Mouse (Mus musculus): Measurements from ENCODE around the gene Acot6. TPM values are rescaled to one million over a fixed set of nuclear protein-coding genes. Genes with fewer than 3 reads are reported as not detected.

The Acot6 gene
- polyA plus RNA-seq, 1 experiment, result not detected

DNA sequence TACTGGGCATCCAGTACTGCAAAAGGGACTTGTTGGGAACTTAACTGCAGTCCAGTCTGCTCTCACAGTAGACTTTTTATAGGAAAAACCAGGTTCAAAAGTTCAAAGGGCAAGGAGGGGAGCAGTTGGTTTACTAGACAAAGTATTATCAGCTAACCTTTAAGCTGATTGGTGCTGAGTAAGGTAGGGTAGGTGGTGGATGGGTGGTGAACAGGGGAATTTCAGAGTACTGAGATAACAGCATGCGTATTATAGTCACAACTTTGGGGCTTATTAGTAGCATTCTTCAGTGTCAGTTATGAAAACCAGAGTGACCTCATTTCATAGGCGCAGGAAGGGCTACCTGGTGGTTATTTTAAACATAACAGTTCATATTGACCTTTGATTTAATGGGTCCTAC is 849 bp upstream of the Acot6 start:
- TF ChIP-seq CTCF (IDR thresholded peaks at IDR 0.05; ENCODE audit: insufficient read depth, low read depth, low read length), result no peak
- no peak for TF ChIP-seq POLR2A (IDR thresholded peaks at IDR 0.05; ENCODE audit: insufficient read depth, low read depth, low read length)
- no peaks in the 10 kb centered on the region for H3K4me1 ChIP-seq (ENCODE audit: control insufficient read depth, insufficient read depth, low read length)
- 98% methylated on average over 2 of the region's 2 CpGs for whole genome bisulfite sequencing
- H3K27ac ChIP-seq (ENCODE audit: insufficient read depth, low read depth, low read length), result no peak overlapping the region
- no peak overlapping the region for H3K4me3 ChIP-seq (ENCODE audit: insufficient read depth, low read depth, low read length)

DNA sequence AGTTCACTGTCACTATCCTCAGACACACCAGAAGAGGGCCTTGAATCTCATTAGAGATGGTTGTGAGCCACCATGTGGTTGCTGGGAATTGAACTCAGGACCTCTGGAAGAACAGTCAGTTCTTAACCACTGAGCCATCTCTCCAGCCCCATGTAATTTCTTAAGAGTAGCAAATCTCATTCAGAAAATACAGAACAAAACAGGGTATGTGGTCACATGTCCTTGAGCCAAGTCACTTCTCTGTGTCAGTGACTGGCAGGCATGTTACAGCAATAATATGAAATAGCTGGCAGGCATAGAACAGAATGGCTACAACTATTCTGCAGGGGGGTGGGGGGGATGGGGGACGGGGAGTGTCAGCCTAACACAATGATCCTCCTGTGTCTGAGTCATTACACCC is 383 bp upstream of the Acot6 start:
- no peak overlapping the region for H3K4me3 ChIP-seq (ENCODE audit: insufficient read depth, low read depth, low read length)
- H3K4me1 ChIP-seq (ENCODE audit: control insufficient read depth, insufficient read depth, low read length), result no peaks in the 10 kb centered on the region
- TF ChIP-seq POLR2A (IDR thresholded peaks at IDR 0.05; ENCODE audit: insufficient read depth, low read depth, low read length) (no peak), CTCF (IDR thresholded peaks at IDR 0.05; ENCODE audit: insufficient read depth, low read depth, low read length) (no peak)
- H3K27ac ChIP-seq (ENCODE audit: insufficient read depth, low read depth, low read length), result no peak overlapping the region
- 11% methylated on average over 1 of the region's 1 CpGs for WGBS

DNA sequence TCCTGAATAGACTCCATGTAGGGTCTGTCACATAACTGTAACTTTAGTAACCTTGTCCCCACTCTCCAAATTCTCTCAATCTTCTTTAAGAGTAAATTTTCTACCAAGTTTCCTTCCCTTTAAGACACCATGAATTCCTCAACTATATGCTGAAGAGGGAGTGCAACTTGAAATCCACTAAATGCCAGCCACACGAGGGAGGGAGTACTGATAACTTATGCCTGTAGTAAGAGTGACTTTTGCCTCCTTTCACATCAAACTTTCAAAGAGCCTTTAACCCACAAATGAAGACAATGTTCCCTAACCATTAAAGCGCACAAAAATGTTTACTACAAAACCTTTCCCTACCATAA is 1.0 kb downstream of the Acot6 start:
- TF ChIP-seq CTCF (IDR thresholded peaks at IDR 0.05; ENCODE audit: insufficient read depth, low read depth, low read length) (no peak), POLR2A (IDR thresholded peaks at IDR 0.05; ENCODE audit: insufficient read depth, low read depth, low read length) (no peak)
- peak overlapping the region; percentile 69 for H3K4me3 ChIP-seq (ENCODE audit: insufficient read depth, low read depth, low read length)
- no peaks in the 10 kb centered on the region for H3K4me1 ChIP-seq (ENCODE audit: control insufficient read depth, insufficient read depth, low read length)
- H3K27ac ChIP-seq (ENCODE audit: insufficient read depth, low read depth, low read length), result peak overlapping the region; percentile 87; the same call in 1 of the 2 replicates
- WGBS, result 52% methylated on average over 2 of the region's 2 CpGs

DNA sequence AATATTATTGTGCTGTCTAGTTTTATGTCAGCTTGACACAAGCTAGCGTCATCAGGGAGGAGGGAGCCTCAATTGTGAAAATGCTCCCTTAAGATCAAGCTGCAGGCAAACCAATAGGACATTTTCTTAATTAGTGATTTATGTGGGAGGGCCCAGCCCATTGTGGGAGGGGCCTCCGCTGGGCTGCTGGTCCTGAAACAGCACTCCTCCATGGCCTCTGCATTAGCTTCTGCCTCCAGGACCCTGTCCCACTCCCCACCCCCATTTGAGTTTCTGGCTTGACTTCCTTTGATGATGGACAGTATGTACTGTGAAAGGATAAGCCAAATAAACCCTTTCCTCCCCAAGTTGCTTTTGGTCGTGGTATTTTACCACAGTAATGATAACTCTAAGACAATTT is 6.6 kb downstream of the Acot6 start:
- no peak overlapping the region for H3K27ac ChIP-seq (ENCODE audit: insufficient read depth, low read depth, low read length)
- no peak overlapping the region for H3K4me3 ChIP-seq (ENCODE audit: insufficient read depth, low read depth, low read length)
- TF ChIP-seq CTCF (IDR thresholded peaks at IDR 0.05; ENCODE audit: insufficient read depth, low read depth, low read length), result no peak
- no peak for TF ChIP-seq POLR2A (IDR thresholded peaks at IDR 0.05; ENCODE audit: insufficient read depth, low read depth, low read length)
- H3K4me1 ChIP-seq (ENCODE audit: control insufficient read depth, insufficient read depth, low read length), result no peaks in the 10 kb centered on the region
- 92% methylated on average over 3 of the region's 3 CpGs for WGBS

DNA sequence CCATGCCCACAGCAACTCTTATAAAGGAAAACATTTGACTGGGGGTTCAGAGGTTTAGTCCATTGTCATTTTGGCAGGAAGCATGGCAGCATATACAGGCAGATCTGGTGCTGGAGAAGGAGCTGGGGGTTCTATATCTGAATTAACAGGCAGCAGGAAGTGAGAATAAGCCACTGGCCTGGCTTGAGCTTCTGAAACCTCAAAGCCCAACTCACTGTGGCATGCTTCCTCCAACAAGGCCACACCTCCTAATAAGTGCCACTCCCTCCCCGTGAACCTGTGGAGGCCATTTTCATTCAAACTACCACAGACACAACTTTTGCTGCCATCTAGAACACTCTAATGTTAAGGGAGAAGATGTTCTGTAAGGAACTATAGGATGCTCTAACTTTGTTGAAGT is 7.2 kb downstream of the Acot6 start:
- WGBS, result 77% methylated on average over 1 of the region's 1 CpGs
- H3K4me1 ChIP-seq (ENCODE audit: control insufficient read depth, insufficient read depth, low read length), result no peaks in the 10 kb centered on the region
- H3K27ac ChIP-seq (ENCODE audit: insufficient read depth, low read depth, low read length), result no peak overlapping the region
- TF ChIP-seq POLR2A (IDR thresholded peaks at IDR 0.05; ENCODE audit: insufficient read depth, low read depth, low read length) (no peak), CTCF (IDR thresholded peaks at IDR 0.05; ENCODE audit: insufficient read depth, low read depth, low read length) (no peak)
- H3K4me3 ChIP-seq (ENCODE audit: insufficient read depth, low read depth, low read length), result no peak overlapping the region

DNA sequence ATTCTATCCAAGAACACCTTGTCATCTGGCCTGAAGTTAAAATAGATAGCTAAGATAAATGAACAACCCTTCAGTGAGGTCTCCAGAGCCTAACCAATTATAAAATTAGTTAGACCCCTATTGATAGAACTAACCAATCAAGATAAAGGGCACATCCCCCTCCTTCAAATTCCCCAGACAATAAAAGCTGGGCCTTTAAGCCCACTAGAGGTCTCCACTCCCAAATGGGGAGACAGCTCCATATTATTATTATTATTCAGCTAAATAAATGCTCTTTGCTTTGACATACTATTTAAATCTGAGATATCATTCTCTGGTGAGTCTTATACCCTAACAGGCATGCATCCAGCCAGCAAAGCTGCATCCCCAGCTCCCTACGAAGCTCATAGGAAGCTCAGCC is 9.5 kb downstream of the Acot6 start:
- Histone ChIP-seq H3K4me1 (ENCODE audit: control insufficient read depth, insufficient read depth, low read length) (no peaks in the 10 kb centered on the region), H3K4me3 (ENCODE audit: insufficient read depth, low read depth, low read length) (no peak overlapping the region), H3K27ac (ENCODE audit: insufficient read depth, low read depth, low read length) (no peak overlapping the region)
- WGBS, result 82% methylated on average over 1 of the region's 1 CpGs
- TF ChIP-seq POLR2A (IDR thresholded peaks at IDR 0.05; ENCODE audit: insufficient read depth, low read depth, low read length), result no peak
- TF ChIP-seq CTCF (IDR thresholded peaks at IDR 0.05; ENCODE audit: insufficient read depth, low read depth, low read length), result no peak

DNA sequence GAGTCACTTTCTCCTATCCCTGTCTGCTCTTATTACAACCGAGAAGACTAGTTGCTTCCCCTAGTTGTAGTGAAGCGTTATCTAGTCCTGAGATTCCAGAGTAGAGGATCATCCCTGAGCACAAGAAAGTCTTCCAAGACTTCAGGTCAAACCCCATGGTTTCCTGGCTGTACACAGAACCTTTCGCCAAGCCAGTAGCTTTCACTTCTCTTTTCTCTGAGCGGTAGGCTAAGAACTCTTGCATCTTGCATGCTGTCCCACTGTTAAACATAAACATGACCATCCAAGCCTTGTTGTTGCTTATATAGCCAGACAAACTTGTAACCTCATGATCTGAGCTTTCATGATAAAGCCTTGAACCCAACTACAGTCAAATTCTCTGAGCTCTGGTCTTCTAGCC is 10.4 kb downstream of the Acot6 start:
- WGBS, result 91% methylated on average over 4 of the region's 4 CpGs
- Histone ChIP-seq H3K4me3 (ENCODE audit: insufficient read depth, low read depth, low read length) (no peak overlapping the region), H3K27ac (ENCODE audit: insufficient read depth, low read depth, low read length) (no peak overlapping the region), H3K4me1 (ENCODE audit: control insufficient read depth, insufficient read depth, low read length) (no peaks in the 10 kb centered on the region)
- no peak for TF ChIP-seq POLR2A (IDR thresholded peaks at IDR 0.05; ENCODE audit: insufficient read depth, low read depth, low read length)
- TF ChIP-seq CTCF (IDR thresholded peaks at IDR 0.05; ENCODE audit: insufficient read depth, low read depth, low read length), result no peak

DNA sequence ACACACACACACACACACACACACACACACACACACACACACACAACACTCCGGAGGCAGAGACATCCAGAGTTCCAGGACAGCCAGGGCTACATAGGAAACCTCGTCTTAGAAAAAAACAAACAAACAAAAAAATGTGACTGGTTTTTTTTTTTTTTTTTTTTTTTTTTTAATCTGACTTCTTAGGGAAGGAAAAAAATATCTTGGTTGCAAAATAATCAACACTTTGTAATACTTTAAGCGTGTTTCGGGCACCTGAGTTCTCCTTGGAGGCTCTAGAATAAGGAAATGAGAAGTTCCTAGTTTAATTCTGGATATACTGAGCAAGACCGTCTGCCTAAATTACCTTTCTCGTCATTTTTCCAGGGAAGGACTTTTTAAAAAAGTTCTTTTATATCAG is 13.2 kb downstream of the Acot6 start:
- Histone ChIP-seq H3K4me1 (ENCODE audit: control insufficient read depth, insufficient read depth, low read length) (no peaks in the 10 kb centered on the region), H3K27ac (ENCODE audit: insufficient read depth, low read depth, low read length) (no peak overlapping the region), H3K4me3 (ENCODE audit: insufficient read depth, low read depth, low read length) (no peak overlapping the region)
- no peak for TF ChIP-seq POLR2A (IDR thresholded peaks at IDR 0.05; ENCODE audit: insufficient read depth, low read depth, low read length)
- no peak for TF ChIP-seq CTCF (IDR thresholded peaks at IDR 0.05; ENCODE audit: insufficient read depth, low read depth, low read length)
- 25% methylated on average over 6 of the region's 6 CpGs for WGBS

DNA sequence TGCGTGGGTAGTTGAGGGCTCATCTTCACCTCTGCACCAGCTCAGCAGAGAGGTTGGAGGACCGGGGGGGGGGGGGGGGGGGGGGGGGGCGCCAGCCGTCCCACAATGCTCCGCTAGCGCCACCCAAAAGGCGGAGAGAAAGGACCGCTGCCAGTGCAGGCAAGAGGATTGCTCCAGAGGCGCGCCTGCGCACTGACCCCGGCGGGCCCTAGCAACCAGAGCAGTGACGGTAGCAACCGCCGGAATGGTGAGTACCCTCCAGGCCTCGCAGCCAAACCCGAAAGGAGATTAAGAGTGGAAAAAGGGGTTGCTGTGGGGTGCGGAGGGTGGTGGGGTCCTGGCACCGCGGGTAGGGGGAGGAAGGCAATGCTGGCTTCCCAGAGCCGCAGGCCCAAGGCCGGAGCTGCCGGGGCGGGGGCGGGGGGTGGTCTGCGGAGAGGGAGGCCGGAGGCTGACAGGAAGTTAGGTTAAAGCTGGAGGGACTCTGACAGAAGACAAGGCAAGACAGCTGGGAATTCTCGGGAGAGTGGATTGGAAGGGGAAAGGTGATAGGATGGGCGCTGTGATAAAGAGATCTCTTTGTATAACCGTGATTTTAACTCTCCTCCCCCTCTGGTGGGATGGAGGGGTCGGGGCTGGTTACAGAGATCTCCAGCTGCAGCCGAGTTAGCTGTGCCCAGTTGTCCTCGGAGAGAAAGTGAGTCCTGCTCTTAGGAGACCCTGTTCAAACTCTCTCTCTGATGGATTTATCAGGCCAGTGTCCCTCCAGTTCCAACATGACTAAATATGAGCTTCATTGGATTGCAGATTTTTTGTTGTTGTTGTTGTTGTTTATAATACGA is 13.9 kb downstream of the Acot6 start, which contains the start of gene Dnal1:
TSS of gene Dnal1 (plus strand) at position 214 of the 842 bp plus-strand sequence.
- Histone ChIP-seq H3K4me3 (ENCODE audit: insufficient read depth, low read depth, low read length) (peak within 1 kb of the TSS; percentile 63), H3K4me1 (ENCODE audit: control insufficient read depth, insufficient read depth, low read length) (no peaks in the 10 kb centered on the region), H3K27ac (ENCODE audit: insufficient read depth, low read depth, low read length) (peak within 1 kb of the TSS; percentile 38; the same call in 1 of the 2 replicates)
- TF ChIP-seq CTCF (IDR thresholded peaks at IDR 0.05; ENCODE audit: insufficient read depth, low read depth, low read length) (no peak), POLR2A (IDR thresholded peaks at IDR 0.05; ENCODE audit: insufficient read depth, low read depth, low read length) (peak; percentile 42; the same call in 1 of the 2 replicates)
- WGBS, result 2% methylated on average over 34 of the region's 35 CpGs
